Mouse (Mus musculus) heart, embryonic 10.5 days (tissue): ENCODE results near the gene Efcab6. TPM values are rescaled to one million over a fixed set of nuclear protein-coding genes. Genes with fewer than 3 reads are reported as not detected.

Experiments
- DNase-seq: peaks from one replicate; pipeline ENCODE4 v3.0.0-alpha.2; 2017; ENCODE audit warnings: low spot score
- H3K27ac ChIP-seq: fragments of 300-500 bp; sonication (generic); 2 replicates; pipeline ENCODE4 v1.5.1; 2016; ENCODE audit warnings: mild to moderate bottlenecking
- H3K27me3 ChIP-seq: fragments of 300-500 bp; sonication (generic); 2 replicates; pipeline ENCODE4 v1.6.1; 2016; ENCODE audit warnings: mild to moderate bottlenecking; ENCODE audit not compliant: poor library complexity, insufficient read depth, severe bottlenecking
- H3K36me3 ChIP-seq: fragments of 300-500 bp; sonication (generic); 2 replicates; pipeline ENCODE4 v1.6.1; 2016; ENCODE audit warnings: mild to moderate bottlenecking, moderate library complexity
- H3K4me1 ChIP-seq: fragments of 300-500 bp; sonication (generic); 2 replicates; pipeline ENCODE4 v1.6.1; 2016; ENCODE audit warnings: mild to moderate bottlenecking
- H3K4me3 ChIP-seq: fragments of 300-500 bp; sonication (generic); 2 replicates; pipeline ENCODE4 v1.5.1; 2016; ENCODE audit warnings: mild to moderate bottlenecking, moderate library complexity
- H3K9me3 ChIP-seq: fragments of 300-500 bp; sonication (generic); 2 replicates; pipeline ENCODE4 v1.6.1; 2016; ENCODE audit warnings: mild to moderate bottlenecking, moderate library complexity
- WGBS: fragments of 180-500 bp; shearing (Covaris S2); methylation state at CpG from one replicate; pipeline ENCODE4 v1.1.7; 2016; 5-methylcytosine and 5-hydroxymethylcytosine counted together
- polyA plus RNA-seq: library from polyadenylated mRNA; unstranded; fragments of >200 nt; fragmentation: Nextera tagmentation; extraction: Ambion mirVana; gene quantifications from 2 replicates; pipeline ENCODE4 v1.2.1, GENCODE M21; 2016

Efcab6 gene
- polyA plus RNA-seq, 1 experiment from 2014 or later: not detected

GRCm38 (mm10) chr15:83955948-83956707, 109.1 kb downstream of the Efcab6 start:
- Histone ChIP-seq H3K27ac (no peak overlapping the region), H3K27me3 (peaks cover 27% of the 10 kb centered on the region), H3K4me1 (peaks cover 8% of the 10 kb centered on the region; the same call in 1 of the 2 replicates), H3K4me3 (no peak overlapping the region), H3K9me3 (no peaks in the 10 kb centered on the region), H3K36me3 (no peaks in the 10 kb centered on the region)
- WGBS: 80% methylated on average over 8 of the region's 8 CpGs
- no peak for DNase-seq

DNA sequence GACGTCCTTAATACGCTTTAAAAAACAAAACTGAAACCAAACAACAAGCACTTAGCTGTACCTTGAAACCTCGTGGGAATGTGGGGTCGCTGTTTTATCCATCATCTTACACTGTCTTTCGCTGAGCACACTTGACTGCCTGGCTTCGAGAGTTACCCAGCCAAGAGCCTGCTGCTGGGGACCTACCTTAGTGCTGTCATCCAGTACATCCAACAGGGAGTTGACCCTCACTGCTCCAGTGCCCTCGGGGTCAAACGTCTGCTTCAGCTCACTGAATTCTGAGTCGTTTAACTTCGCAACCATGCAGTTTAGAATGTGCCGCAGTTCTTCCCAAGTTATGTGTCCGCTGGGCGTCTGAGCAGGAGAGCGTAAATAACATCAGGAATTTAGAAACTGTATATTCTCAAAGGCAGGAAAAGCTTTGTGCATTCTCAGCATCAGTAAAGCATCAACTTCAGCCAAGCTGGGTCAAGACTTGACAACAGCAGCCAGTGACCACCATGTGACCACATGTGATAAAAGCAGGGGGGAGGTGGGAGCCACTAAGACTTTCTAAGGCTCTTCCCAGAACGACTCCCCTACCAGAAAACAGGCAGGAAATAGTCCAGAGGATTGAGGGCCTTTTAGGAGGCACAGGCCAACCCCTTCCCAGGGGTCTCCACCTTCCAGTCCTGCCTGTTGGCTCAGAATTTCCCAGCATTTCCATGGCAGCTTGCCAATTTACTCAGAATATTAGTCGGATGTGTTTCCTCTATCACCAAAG, 115.3 kb downstream of the Efcab6 start:
- Histone ChIP-seq H3K27me3 (no peaks in the 10 kb centered on the region), H3K9me3 (no peaks in the 10 kb centered on the region), H3K36me3 (no peaks in the 10 kb centered on the region), H3K4me1 (peaks cover 11% of the 10 kb centered on the region; the same call in 1 of the 2 replicates), H3K27ac (no peak overlapping the region), H3K4me3 (no peak overlapping the region)
- no peak for DNase-seq
- WGBS: 61% methylated on average over 16 of the region's 16 CpGs

DNA sequence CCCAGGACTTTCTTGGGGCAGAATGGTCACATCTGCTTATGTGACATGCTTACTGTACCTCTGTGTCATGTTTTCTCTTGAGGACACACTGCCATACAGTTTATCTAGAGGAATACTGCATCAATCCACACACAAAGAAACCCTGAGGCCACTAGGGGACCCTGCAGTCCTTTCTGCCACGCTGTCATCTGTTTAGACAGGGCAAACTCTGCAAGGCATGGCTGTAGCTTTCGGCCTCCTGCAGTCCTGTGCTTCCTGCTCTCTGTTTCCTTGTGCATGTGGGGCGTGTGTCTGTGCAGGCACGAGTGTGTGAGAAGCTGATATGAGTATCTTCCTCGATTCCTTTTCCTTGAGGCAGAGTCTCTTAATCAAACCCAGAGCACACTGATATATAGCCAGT, 125.5 kb downstream of the Efcab6 start:
- H3K27ac ChIP-seq: no peak overlapping the region
- no peak overlapping the region for H3K4me3 ChIP-seq
- H3K4me1 ChIP-seq: peaks cover 11% of the 10 kb centered on the region; the same call in 1 of the 2 replicates
- no peaks in the 10 kb centered on the region for H3K36me3 ChIP-seq
- H3K27me3 ChIP-seq: peaks cover 4% of the 10 kb centered on the region
- 37% methylated on average over 5 of the region's 5 CpGs for WGBS
- no peak for DNase-seq
- H3K9me3 ChIP-seq: no peaks in the 10 kb centered on the region

GRCm38 (mm10) chr15:83938466-83938865, 126.7 kb downstream of the Efcab6 start:
- Histone ChIP-seq H3K27me3 (peaks cover 5% of the 10 kb centered on the region), H3K9me3 (no peaks in the 10 kb centered on the region), H3K36me3 (no peaks in the 10 kb centered on the region), H3K27ac (no peak overlapping the region), H3K4me1 (0 out of 2 replicates have a peak, but pooled peaks cover 3% of the 10 kb centered on the region), H3K4me3 (no peak overlapping the region)
- no peak for DNase-seq
- WGBS: 82% methylated on average over 2 of the region's 2 CpGs

DNA sequence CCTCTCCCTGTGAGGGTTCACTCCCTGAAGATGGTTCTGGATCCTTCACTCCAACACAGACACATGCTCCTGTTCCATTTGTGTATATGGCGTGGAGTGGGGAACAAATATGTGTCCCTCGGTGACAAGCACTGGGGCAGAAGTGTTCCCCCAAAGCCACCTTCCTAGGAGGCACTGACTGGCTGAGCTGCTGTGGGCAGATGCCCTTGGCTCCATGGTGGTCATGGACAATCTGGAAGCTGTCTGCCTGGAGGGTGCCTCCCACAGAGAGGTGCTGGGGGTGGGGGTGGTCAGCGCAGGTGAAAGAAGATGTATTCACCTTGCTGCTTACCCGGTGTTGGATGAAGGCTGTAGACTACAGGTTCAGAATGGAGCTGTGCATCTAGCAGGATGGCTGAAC, 128.7 kb downstream of the Efcab6 start:
- WGBS: 79% methylated on average over 4 of the region's 4 CpGs
- Histone ChIP-seq H3K9me3 (no peaks in the 10 kb centered on the region), H3K4me1 (0 out of 2 replicates have a peak, but pooled peaks cover 3% of the 10 kb centered on the region)

DNA sequence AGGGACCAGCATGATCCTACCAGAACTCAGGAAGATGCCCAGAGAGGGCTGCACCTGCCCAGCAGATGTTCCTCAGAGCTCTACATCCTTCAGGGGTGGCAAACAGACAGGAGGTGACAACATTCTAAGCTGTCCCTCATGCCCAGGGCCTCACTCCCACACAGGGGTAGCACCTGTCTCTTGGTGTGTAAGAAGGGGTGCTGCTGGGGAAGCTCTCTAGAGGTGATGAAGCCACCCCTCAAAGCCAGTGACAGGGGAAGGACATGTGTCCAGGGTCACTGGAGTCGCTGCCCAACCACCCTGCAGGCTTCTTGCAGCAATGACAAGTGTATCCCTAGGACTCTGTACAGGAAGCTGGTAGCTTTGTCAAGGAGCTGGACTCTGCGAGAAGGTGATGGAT, 130.4 kb downstream of the Efcab6 start:
- Histone ChIP-seq H3K27me3 (peaks cover 8% of the 10 kb centered on the region), H3K9me3 (no peaks in the 10 kb centered on the region), H3K27ac (no peak overlapping the region), H3K36me3 (no peaks in the 10 kb centered on the region), H3K4me1 (0 out of 2 replicates have a peak, but pooled peaks cover 3% of the 10 kb centered on the region), H3K4me3 (no peak overlapping the region)
- 61% methylated on average over 2 of the region's 2 CpGs for WGBS
- DNase-seq: no peak

More for the DNA sequence above, 128.7 kb downstream of the Efcab6 start:
- Histone ChIP-seq H3K27ac (no peak overlapping the region), H3K27me3 (peaks cover 6% of the 10 kb centered on the region), H3K36me3 (no peaks in the 10 kb centered on the region), H3K4me3 (no peak overlapping the region)
- no peak for DNase-seq

GRCm38 (mm10) chr15:83925338-83925737, 139.8 kb downstream of the Efcab6 start:
- DNase-seq: no peak
- no peaks in the 10 kb centered on the region for H3K9me3 ChIP-seq
- H3K4me1 ChIP-seq: no peaks in the 10 kb centered on the region
- H3K27me3 ChIP-seq: peaks cover 4% of the 10 kb centered on the region; the same call in 1 of the 2 replicates
- H3K27ac ChIP-seq: no peak overlapping the region
- H3K36me3 ChIP-seq: no peaks in the 10 kb centered on the region
- no peak overlapping the region for H3K4me3 ChIP-seq
- 58% methylated on average over 3 of the region's 3 CpGs for WGBS

- Histone ChIP-seq H3K27ac (no peak overlapping the region), H3K4me1 (no peaks in the 10 kb centered on the region), H3K9me3 (no peaks in the 10 kb centered on the region), H3K36me3 (no peaks in the 10 kb centered on the region), H3K4me3 (no peak overlapping the region), H3K27me3 (peaks cover 4% of the 10 kb centered on the region; the same call in 1 of the 2 replicates)
- DNase-seq: no peak
- 27% methylated on average over 4 of the region's 4 CpGs for WGBS
Measured at GRCm38 (mm10) chr15:83924656-83925055, 140.5 kb downstream of the Efcab6 start.

GRCm38 (mm10) chr15:83915376-83915775, 149.8 kb downstream of the Efcab6 start:
- Histone ChIP-seq H3K4me3 (no peak overlapping the region), H3K27me3 (no peaks in the 10 kb centered on the region), H3K9me3 (peaks cover 3% of the 10 kb centered on the region; the same call in 1 of the 2 replicates), H3K27ac (no peak overlapping the region), H3K4me1 (no peaks in the 10 kb centered on the region), H3K36me3 (no peaks in the 10 kb centered on the region)
- DNase-seq: no peak
- WGBS: 81% methylated on average over 10 of the region's 10 CpGs

DNA sequence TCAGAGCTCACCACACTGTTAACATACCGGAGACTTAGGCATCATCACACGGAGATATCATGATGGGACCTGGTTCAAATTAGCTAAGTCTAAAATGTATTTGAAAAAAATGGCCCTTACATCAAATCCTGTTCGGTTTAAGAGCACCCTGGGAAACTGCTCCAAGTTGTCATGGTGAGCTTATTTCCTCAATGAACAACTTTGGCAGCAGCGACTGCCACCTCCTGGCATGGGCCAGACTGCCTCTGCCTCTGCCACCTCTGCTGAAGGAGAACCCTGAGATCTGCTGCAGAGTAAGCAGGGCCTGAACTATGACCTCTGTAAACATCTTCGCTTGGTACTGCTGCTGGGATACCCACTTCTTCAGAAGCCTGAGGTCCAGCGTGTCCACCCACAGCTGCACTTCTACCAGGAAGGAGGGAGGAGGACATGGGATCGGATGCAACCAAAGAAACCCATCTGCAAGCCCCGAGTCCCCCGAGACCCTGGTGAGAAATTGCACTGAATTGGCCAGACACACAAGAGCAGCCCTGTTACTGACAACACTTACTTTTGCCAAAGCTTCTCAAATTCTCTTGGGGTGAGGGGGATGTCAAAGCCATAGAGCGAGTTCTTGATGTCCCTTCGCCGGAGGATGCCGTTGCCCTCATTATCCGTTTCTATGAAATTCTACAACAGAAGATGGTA, 152.0 kb downstream of the Efcab6 start:
- Histone ChIP-seq H3K27ac (no peak overlapping the region), H3K36me3 (no peaks in the 10 kb centered on the region), H3K9me3 (peaks cover 3% of the 10 kb centered on the region; the same call in 1 of the 2 replicates), H3K27me3 (no peaks in the 10 kb centered on the region), H3K4me1 (no peaks in the 10 kb centered on the region), H3K4me3 (no peak overlapping the region)
- WGBS: 83% methylated on average over 14 of the region's 14 CpGs
- no peak for DNase-seq

DNA sequence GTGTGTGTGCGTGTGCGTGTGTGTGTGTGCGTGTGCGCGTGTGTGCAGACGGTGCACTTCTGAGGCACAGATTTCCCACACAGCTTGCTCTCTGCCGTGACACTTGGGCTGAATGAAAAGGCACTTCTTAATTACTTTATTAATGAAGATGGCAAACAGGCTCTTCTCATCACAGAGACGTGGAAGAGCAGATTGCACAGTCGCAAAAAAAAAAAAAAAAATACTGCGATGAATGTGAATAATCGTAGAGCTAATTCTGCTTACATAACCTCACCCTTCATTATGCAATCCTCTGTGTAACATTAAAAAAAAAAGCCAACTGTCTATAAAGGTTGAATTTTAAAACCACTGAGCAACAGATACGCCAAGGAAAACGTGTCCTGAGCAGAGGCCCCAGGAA, 158.7 kb downstream of the Efcab6 start:
- H3K9me3 ChIP-seq: no peaks in the 10 kb centered on the region
- H3K27me3 ChIP-seq: peaks cover 21% of the 10 kb centered on the region; the same call in 1 of the 2 replicates
- no peaks in the 10 kb centered on the region for H3K36me3 ChIP-seq
- DNase-seq: no peak
- WGBS: 90% methylated on average over 13 of the region's 13 CpGs
- no peak overlapping the region for H3K27ac ChIP-seq
- no peaks in the 10 kb centered on the region for H3K4me1 ChIP-seq
- no peak overlapping the region for H3K4me3 ChIP-seq

GRCm38 (mm10) chr15:83897286-83897685, 167.9 kb downstream of the Efcab6 start:
- Histone ChIP-seq H3K4me3 (no peak overlapping the region), H3K36me3 (no peaks in the 10 kb centered on the region), H3K27me3 (peaks cover 16% of the 10 kb centered on the region; the same call in 1 of the 2 replicates), H3K4me1 (no peaks in the 10 kb centered on the region), H3K9me3 (no peaks in the 10 kb centered on the region), H3K27ac (no peak overlapping the region)
- 63% methylated on average over 9 of the region's 9 CpGs for WGBS
- DNase-seq: no peak
